Mouse (Mus musculus) liver, postnatal 0 days (tissue): ENCODE measurements around the gene Glp2r.

Source experiments
- CTCF ChIP-seq: sonication (generic); IDR thresholded peaks from 2 replicates; pipeline ENCODE4 v1.5.1; 2016; ENCODE audit warnings: antibody characterized with exemption, low read depth
- EP300 ChIP-seq: IDR thresholded peaks from 2 replicates; pipeline ENCODE4 v1.6.1; 2016; ENCODE audit warnings: antibody characterized with exemption, low read depth, mild to moderate bottlenecking

DNA sequence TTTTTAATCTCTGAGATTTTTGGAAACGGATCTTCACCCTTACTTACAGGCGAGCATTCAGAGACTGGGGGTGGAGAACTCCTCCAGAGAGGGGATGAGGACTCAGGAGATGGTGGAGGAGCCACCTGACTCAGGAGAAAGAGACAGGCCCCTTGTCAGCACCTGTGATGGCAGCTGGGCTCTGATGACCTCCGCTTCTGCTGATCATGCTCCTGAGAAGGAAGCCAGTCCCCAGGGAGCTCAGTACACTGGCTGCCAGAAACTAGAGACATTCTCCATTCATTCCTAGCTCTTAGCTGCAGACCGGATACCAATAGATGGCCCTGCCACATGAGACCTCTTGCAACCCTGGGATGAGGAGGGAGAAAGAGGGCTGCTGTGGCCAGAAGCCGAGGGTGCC is 128.1 kb downstream of the Glp2r start:
- TF ChIP-seq CTCF (no peak), EP300 (no peak)
